ENCODE assay signal across 8 mouse cellular contexts in the genomic region with DNA sequence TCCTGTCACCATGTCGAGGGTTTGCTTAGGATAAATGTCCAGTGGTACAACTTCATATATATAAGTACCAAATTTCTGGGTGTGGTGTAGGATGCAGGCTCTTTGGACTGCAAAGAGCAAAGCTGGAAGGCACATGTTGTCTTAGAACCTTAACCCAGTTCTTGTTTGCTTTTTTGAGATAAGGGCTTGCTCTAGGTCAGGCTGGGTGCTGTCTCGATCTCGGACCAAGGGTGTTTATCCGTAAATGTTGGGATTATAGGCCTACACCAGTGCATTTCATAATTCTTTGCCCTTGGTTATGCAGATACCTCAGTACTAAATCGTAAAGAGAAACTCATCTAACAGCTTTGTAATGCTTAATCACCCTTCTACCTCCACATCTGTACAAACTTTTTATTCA. TPM values are rescaled to one million over a fixed set of nuclear protein-coding genes. Genes with fewer than 3 reads are reported as not detected.
DNase-seq lines count a peak whose midpoint lies in the region; ATAC-seq and TF ChIP-seq lines count a peak whose summit lies in the region.

No protein-coding gene starts in this region.

- TF ChIP-seq CTCF in left cerebral cortex, adult 2 months (IDR thresholded peaks at IDR 0.05), result no peak

- H3K9ac ChIP-seq in embryonic facial prominence, embryonic 14.5 days (ENCODE audit: low read depth, low read length), result peak overlapping the region; percentile 76
- peak overlapping the region; percentile 66 for H3K9ac ChIP-seq in neural tube, embryonic 12.5 days

- H3K27ac ChIP-seq in left cerebral cortex, adult 2 months, result no peak overlapping the region
- H3K27ac ChIP-seq in embryonic facial prominence, embryonic 14.5 days (replicated peaks; ENCODE audit: low read depth, low read length), result no peak overlapping the region
- H3K27ac ChIP-seq in limb, embryonic 10.5 days, result peak overlapping the region; percentile 88
- no peak overlapping the region for H3K27ac ChIP-seq in neural tube, embryonic 12.5 days

- intact Hi-C loops in left cerebral cortex, adult 2 months (cut with DNase I), result loop anchor here (5.0 kb wide), 2 partner anchors 540 to 970 kb away; partner anchors contain the start of gene Wdr5b

- H3K36me3 ChIP-seq in embryonic facial prominence, embryonic 14.5 days (ENCODE audit: control insufficient read depth, insufficient read depth, low read length), result peaks cover 4% of the 10 kb centered on the region; the same call in 1 of the 2 replicates
- peaks cover 19% of the 10 kb centered on the region for H3K36me3 ChIP-seq in limb, embryonic 10.5 days
- H3K36me3 ChIP-seq in neural tube, embryonic 12.5 days, result no peaks in the 10 kb centered on the region

- no peak for DNase-seq in left cerebral cortex, adult 2 months (ENCODE audit: extremely low spot score in 1 of 2, low spot score in 2 of 2)
- no peak for DNase-seq in left cerebral cortex, adult 11 months (ENCODE audit: low spot score)
- DNase-seq in embryonic facial prominence, embryonic 14.5 days (ENCODE audit: low spot score), result no peak
- DNase-seq in limb, embryonic 10.5 days (ENCODE audit: low spot score), result no peak
- no peak for DNase-seq in urinary bladder, postnatal 14 days (ENCODE audit: low spot score)
- no peak for DNase-seq in kidney, adult 11 months
- no peak for DNase-seq in frontal cortex, adult 2 months (ENCODE audit: extremely low spot score in 1 of 2, low spot score in 1 of 2)

- H3K27me3 ChIP-seq in embryonic facial prominence, embryonic 14.5 days (replicated peaks; ENCODE audit: control insufficient read depth, insufficient read depth, low read length), result no peaks in the 10 kb centered on the region
- H3K27me3 ChIP-seq in limb, embryonic 10.5 days (ENCODE audit: low read depth, poor library complexity, severe bottlenecking), result no peaks in the 10 kb centered on the region
- no peaks in the 10 kb centered on the region for H3K27me3 ChIP-seq in neural tube, embryonic 12.5 days (replicated peaks)

- no peaks in the 10 kb centered on the region for H3K9me3 ChIP-seq in embryonic facial prominence, embryonic 14.5 days (ENCODE audit: control insufficient read depth, low read length)
- H3K9me3 ChIP-seq in limb, embryonic 10.5 days (replicated peaks), result no peaks in the 10 kb centered on the region
- H3K9me3 ChIP-seq in neural tube, embryonic 12.5 days, result no peaks in the 10 kb centered on the region

- peak overlapping the region; percentile 91 for H3K4me2 ChIP-seq in embryonic facial prominence, embryonic 14.5 days (ENCODE audit: low read depth, low read length)
- H3K4me2 ChIP-seq in neural tube, embryonic 12.5 days (replicated peaks), result peak overlapping the region; percentile 93

- ATAC-seq in embryonic facial prominence, embryonic 14.5 days (ENCODE audit: low read depth), result no peak
- no peak for ATAC-seq in neural tube, embryonic 12.5 days (ENCODE audit: low FRiP score, low read depth)

- H3K4me3 ChIP-seq in left cerebral cortex, adult 2 months, result peak overlapping the region; percentile 73
- H3K4me3 ChIP-seq in embryonic facial prominence, embryonic 14.5 days (ENCODE audit: low read depth, low read length), result peak overlapping the region; percentile 83
- peak overlapping the region; percentile 93 for H3K4me3 ChIP-seq in limb, embryonic 10.5 days
- H3K4me3 ChIP-seq in neural tube, embryonic 12.5 days, result peak overlapping the region; percentile 73

- no peaks in the 10 kb centered on the region for H3K4me1 ChIP-seq in embryonic facial prominence, embryonic 14.5 days (ENCODE audit: control insufficient read depth, insufficient read depth, low read length)
- H3K4me1 ChIP-seq in limb, embryonic 10.5 days, result peaks cover 14% of the 10 kb centered on the region; the same call in 1 of the 2 replicates
- H3K4me1 ChIP-seq in neural tube, embryonic 12.5 days, result peaks cover 6% of the 10 kb centered on the region; the same call in 1 of the 2 replicates

- 57% methylated on average over 5 of the region's 5 CpGs for WGBS in embryonic facial prominence, embryonic 14.5 days
- 72% methylated on average over 5 of the region's 5 CpGs for WGBS in limb, embryonic 10.5 days
- WGBS in neural tube, embryonic 12.5 days, result 65% methylated on average over 5 of the region's 5 CpGs

RNA-seq across cellular contexts. Expression of gene Polq, which starts 0.8 kb away (rescaled TPM):
- 1 to 10 TPM; 1.7 to 2.1 TPM for total RNA-seq in left cerebral cortex, adult 2 months (2021)
- 4.4 and 5.1 TPM in 2 replicates for polyA plus RNA-seq in embryonic facial prominence, embryonic 14.5 days (2014; fragmentation: Nextera tagmentation; extraction: Ambion mirVana)
- 16.0 and 16.5 TPM in 2 replicates for polyA plus RNA-seq in limb, embryonic 10.5 days (2016; fragmentation: Nextera tagmentation; extraction: Ambion mirVana)
- polyA plus RNA-seq in neural tube, embryonic 12.5 days (2016; fragmentation: Nextera tagmentation; extraction: Ambion mirVana), result 7.3 and 8.5 TPM in 2 replicates
- 1.8 and 1.9 TPM in 2 replicates for polyA plus RNA-seq in frontal cortex, adult 2 months (2012; rRNA removed)

RNA-seq across cellular contexts. Expression of gene Fbxo40, which starts 22.1 kb away (rescaled TPM):
- total RNA-seq in left cerebral cortex, adult 2 months (2021), result under 1 TPM in 1 of 2 experiments, not detected in 1; 0.36 TPM
- 0.84 and 0.86 TPM in 2 replicates for polyA plus RNA-seq in embryonic facial prominence, embryonic 14.5 days (2014; fragmentation: Nextera tagmentation; extraction: Ambion mirVana)
- 0.28 and 0.78 TPM in 2 replicates for polyA plus RNA-seq in limb, embryonic 10.5 days (2016; fragmentation: Nextera tagmentation; extraction: Ambion mirVana)
- polyA plus RNA-seq in neural tube, embryonic 12.5 days (2016; fragmentation: Nextera tagmentation; extraction: Ambion mirVana), result 0.05 TPM in 1 of 2 replicates, not detected in the other
- polyA plus RNA-seq in frontal cortex, adult 2 months (2012; rRNA removed), result 0.06 TPM in 2 replicates
